Mouse (Mus musculus): ENCODE measurements around the gene Grm6.
A peak's percentile ranks its signal among the peaks of the same experiment; 100 is the strongest.

Grm6 gene

GRCm38 (mm10) chr11:50850177-50850735 lies at the start of gene Grm6:
Gene Grm6, plus strand, starts transcription at chr11:50850685.
- peak; percentile 41 for DNase-seq (ENCODE audit: low read depth, low spot score)

- DNase-seq (ENCODE audit: low read depth, low spot score) = no peak
Measured at GRCm38 (mm10) chr11:50814233-50814632, 36.3 kb upstream of the Grm6 start.

GRCm38 (mm10) chr11:50826214-50826613 lies 24.3 kb upstream of the Grm6 start:
- DNase-seq (ENCODE audit: low read depth, low spot score) = no peak

- peak; percentile 81 for DNase-seq (ENCODE audit: low read depth, low spot score)
Measured at GRCm38 (mm10) chr11:50827010-50827953, 23.2 kb upstream of the Grm6 start, which contains the start of gene Zfp354c. Gene Zfp354c, minus strand, starts transcription at chr11:50827724.

GRCm38 (mm10) chr11:50835727-50836126 lies 14.8 kb upstream of the Grm6 start:
- DNase-seq (ENCODE audit: low read depth, low spot score) = peak; percentile 75

GRCm38 (mm10) chr11:50841023-50841735 lies 9.3 kb upstream of the Grm6 start, which contains the start of gene Zfp879:
Gene Zfp879, minus strand, starts transcription at chr11:50841552.
- DNase-seq (ENCODE audit: low read depth, low spot score) = peak; percentile 89

GRCm38 (mm10) chr11:50845951-50846350 lies 4.5 kb upstream of the Grm6 start:
- no peak for DNase-seq (ENCODE audit: low read depth, low spot score)

- DNase-seq (ENCODE audit: low read depth, low spot score) = peak; percentile 31
Measured at GRCm38 (mm10) chr11:50847047-50847446, 3.4 kb upstream of the Grm6 start.

- no peak for DNase-seq (ENCODE audit: low read depth, low spot score)
Measured at GRCm38 (mm10) chr11:50848520-50849137, 1.9 kb upstream of the Grm6 start.

GRCm38 (mm10) chr11:50849310-50849709 lies 1.2 kb upstream of the Grm6 start:
- DNase-seq (ENCODE audit: low read depth, low spot score) = peak; percentile 20

- peak; percentile 50 for DNase-seq (ENCODE audit: low read depth, low spot score)
Measured at GRCm38 (mm10) chr11:50850989-50851601, 610 bp downstream of the Grm6 start.

- no peak for DNase-seq (ENCODE audit: low read depth, low spot score)
Measured at GRCm38 (mm10) chr11:50878641-50879040, 28.2 kb downstream of the Grm6 start.

GRCm38 (mm10) chr11:50883756-50884155 lies 33.3 kb downstream of the Grm6 start:
- peak; percentile 34 for DNase-seq (ENCODE audit: low read depth, low spot score)

- DNase-seq (ENCODE audit: low read depth, low spot score) = no peak
Measured at GRCm38 (mm10) chr11:50886231-50886932, 35.9 kb downstream of the Grm6 start.

- DNase-seq (ENCODE audit: low read depth, low spot score) = no peak
Measured at GRCm38 (mm10) chr11:50886933-50887293, 36.4 kb downstream of the Grm6 start.

- DNase-seq (ENCODE audit: low read depth, low spot score) = no peak
Measured at GRCm38 (mm10) chr11:50887390-50888128, 37.1 kb downstream of the Grm6 start, which contains the start of gene Zfp454. Gene Zfp454, minus strand, starts transcription at chr11:50887651.

- DNase-seq (ENCODE audit: low read depth, low spot score) = peak; percentile 20
Measured at GRCm38 (mm10) chr11:50892441-50892840, 42.0 kb downstream of the Grm6 start.

- no peak for DNase-seq (ENCODE audit: low read depth, low spot score)
Measured at GRCm38 (mm10) chr11:50897359-50897758, 46.9 kb downstream of the Grm6 start.

GRCm38 (mm10) chr11:50908136-50908535 lies 57.7 kb downstream of the Grm6 start:
- DNase-seq (ENCODE audit: low read depth, low spot score) = no peak

GRCm38 (mm10) chr11:50913301-50913700 lies 62.8 kb downstream of the Grm6 start:
- DNase-seq (ENCODE audit: low read depth, low spot score) = no peak
